Mouse (Mus musculus): ENCODE data around the gene Arhgef26. TPM values are rescaled to one million over a fixed set of nuclear protein-coding genes. Genes with fewer than 3 reads are reported as not detected.
A peak's percentile ranks its signal among the peaks of the same experiment; 100 is the strongest.

The Arhgef26 gene
- polyA plus RNA-seq, 1 experiment from 2014 or later: 16.7 TPM

DNA sequence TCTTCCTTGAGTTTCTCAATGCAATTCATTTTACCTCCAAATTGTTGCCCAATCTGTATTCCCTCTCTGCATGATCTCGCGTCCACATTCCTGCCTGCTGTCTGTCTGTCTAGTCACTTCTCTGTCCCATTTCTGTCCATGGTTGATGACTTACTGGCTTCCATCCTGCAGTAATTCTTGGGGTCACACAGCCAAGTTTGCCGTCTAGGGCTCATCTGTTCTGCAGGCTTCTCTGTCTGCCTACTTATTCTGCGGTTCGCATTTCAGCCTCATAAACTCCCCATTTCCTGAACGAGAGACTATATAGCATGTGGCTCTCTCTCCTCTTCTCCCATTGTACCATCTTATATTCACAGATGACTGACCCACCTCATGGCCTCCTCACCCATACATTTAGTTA, 79.3 kb downstream of the Arhgef26 start:
- Histone ChIP-seq H3K27me3 (replicated peaks) (no peaks in the 10 kb centered on the region), H3K4me3 (replicated peaks) (no peak overlapping the region), H3K9me3 (no peaks in the 10 kb centered on the region), H3K4me1 (replicated peaks) (peaks cover 3% of the 10 kb centered on the region; the same call in 1 of the 2 replicates), H3K4me2 (replicated peaks) (no peak overlapping the region), H3K9ac (no peak overlapping the region), H3K27ac (0 out of 2 replicates have a peak overlapping the region, but pooled peaks have one; percentile 27), H3K36me3 (0 out of 2 replicates have a peak, but pooled peaks cover 4% of the 10 kb centered on the region)
- 57% methylated on average over 6 of the region's 6 CpGs for WGBS
- no peak for ATAC-seq

GRCm38 (mm10) chr3:62418387-62419138, 80.4 kb downstream of the Arhgef26 start:
- 0 out of 2 replicates have a peak, but pooled peaks cover 4% of the 10 kb centered on the region for H3K36me3 ChIP-seq
- no peak overlapping the region for H3K4me2 ChIP-seq (replicated peaks)
- WGBS: 93% methylated on average over 6 of the region's 6 CpGs
- no peaks in the 10 kb centered on the region for H3K4me1 ChIP-seq (replicated peaks)
- no peaks in the 10 kb centered on the region for H3K27me3 ChIP-seq (replicated peaks)
- no peaks in the 10 kb centered on the region for H3K9me3 ChIP-seq
- no peak for ATAC-seq
- no peak overlapping the region for H3K27ac ChIP-seq
- no peak overlapping the region for H3K4me3 ChIP-seq (replicated peaks)
- no peak overlapping the region for H3K9ac ChIP-seq

DNA sequence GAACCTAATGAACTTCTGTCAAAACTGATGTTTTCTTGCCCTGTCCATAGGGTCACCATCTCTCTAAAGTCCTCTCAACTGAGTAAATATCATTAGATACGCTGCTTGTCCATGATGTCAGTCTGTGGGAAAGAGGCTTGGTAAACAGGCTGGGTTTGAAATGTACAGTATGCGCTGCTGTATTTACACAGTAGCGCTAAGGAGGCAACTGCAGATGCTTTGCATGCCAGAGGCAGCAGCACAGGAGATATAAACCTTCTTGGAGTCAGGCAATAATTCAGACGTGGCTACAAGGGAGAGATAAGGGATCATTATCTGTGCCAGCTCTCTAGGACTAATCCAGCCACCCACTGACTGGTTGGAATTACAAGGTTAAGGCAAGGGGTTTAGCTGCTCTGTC, 95.5 kb downstream of the Arhgef26 start:
- Histone ChIP-seq H3K27me3 (replicated peaks) (no peaks in the 10 kb centered on the region), H3K27ac (no peak overlapping the region), H3K4me1 (replicated peaks) (no peaks in the 10 kb centered on the region), H3K9me3 (no peaks in the 10 kb centered on the region), H3K36me3 (no peaks in the 10 kb centered on the region), H3K4me3 (replicated peaks) (no peak overlapping the region), H3K4me2 (replicated peaks) (no peak overlapping the region), H3K9ac (no peak overlapping the region)
- 27% methylated on average over 4 of the region's 4 CpGs for WGBS
- no peak; the same call in 1 of the 2 replicates for ATAC-seq

DNA sequence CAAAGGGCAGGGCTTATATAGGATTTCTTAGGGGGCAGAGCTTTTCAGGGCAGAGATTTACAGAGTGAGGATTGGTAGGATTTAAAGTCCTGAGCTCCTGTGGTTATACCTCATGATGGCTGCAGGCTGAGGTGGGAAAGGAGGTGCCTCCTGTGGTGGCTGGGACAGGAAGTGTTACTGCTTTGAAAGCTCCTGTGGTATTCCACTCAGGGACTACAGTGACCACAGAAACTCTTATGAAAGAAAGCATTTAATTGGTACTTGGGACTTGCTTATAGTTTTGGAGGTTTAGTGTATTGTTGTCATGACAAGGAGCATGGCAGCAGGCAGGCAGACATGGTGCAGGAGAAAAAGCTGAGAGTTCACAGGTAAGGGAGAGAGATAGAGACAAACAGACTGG, 97.8 kb downstream of the Arhgef26 start:
- H3K27ac ChIP-seq: no peak overlapping the region
- H3K9me3 ChIP-seq: no peaks in the 10 kb centered on the region
- H3K27me3 ChIP-seq (replicated peaks): no peaks in the 10 kb centered on the region
- H3K4me2 ChIP-seq (replicated peaks): no peak overlapping the region
- no peak overlapping the region for H3K9ac ChIP-seq
- ATAC-seq: no peak
- H3K4me1 ChIP-seq (replicated peaks): no peaks in the 10 kb centered on the region
- no peaks in the 10 kb centered on the region for H3K36me3 ChIP-seq
- no peak overlapping the region for H3K4me3 ChIP-seq (replicated peaks)

GRCm38 (mm10) chr3:62440431-62440969, 102.4 kb downstream of the Arhgef26 start:
- no peak overlapping the region for H3K4me3 ChIP-seq (replicated peaks)
- H3K27ac ChIP-seq: no peak overlapping the region
- H3K4me2 ChIP-seq (replicated peaks): no peak overlapping the region
- no peak for ATAC-seq
- H3K9me3 ChIP-seq: no peaks in the 10 kb centered on the region
- no peak overlapping the region for H3K9ac ChIP-seq
- no peaks in the 10 kb centered on the region for H3K4me1 ChIP-seq (replicated peaks)
- no peaks in the 10 kb centered on the region for H3K27me3 ChIP-seq (replicated peaks)
- no peaks in the 10 kb centered on the region for H3K36me3 ChIP-seq
- 55% methylated on average over 5 of the region's 5 CpGs for WGBS

DNA sequence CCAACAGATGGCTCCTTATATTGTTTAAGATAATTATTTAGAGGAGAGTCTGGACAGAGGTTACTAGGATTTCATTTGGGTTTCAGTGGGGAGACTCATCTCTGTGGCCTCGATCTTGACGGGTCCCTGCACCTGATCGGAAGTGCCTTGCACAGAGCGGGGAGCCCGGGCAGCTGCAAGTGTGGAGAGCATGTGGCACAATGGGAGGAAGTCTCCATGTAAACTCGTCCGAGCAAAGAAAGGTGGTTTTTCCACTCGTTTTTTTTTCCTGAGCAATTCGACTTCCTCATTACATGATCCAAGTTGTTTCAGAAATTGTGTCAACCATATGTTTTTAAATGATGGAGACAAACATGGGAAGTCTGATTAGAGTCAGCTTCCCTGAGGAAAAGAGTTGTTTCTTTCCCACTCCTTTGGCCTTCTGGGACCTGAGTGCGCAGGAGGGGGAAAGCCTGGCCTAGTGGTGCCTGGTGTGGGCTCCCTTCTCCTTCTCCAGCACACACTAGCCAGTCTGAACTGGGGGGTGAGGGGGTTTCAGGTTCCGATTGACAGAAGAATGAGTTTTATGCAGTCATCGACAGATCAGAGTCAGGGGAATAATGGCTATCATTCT, 105.5 kb downstream of the Arhgef26 start:
- WGBS: 76% methylated on average over 12 of the region's 12 CpGs
- H3K9me3 ChIP-seq: no peaks in the 10 kb centered on the region
- ATAC-seq: no peak
- no peaks in the 10 kb centered on the region for H3K27me3 ChIP-seq (replicated peaks)
- H3K4me3 ChIP-seq (replicated peaks): no peak overlapping the region
- H3K4me1 ChIP-seq (replicated peaks): no peaks in the 10 kb centered on the region
- H3K9ac ChIP-seq: no peak overlapping the region
- no peaks in the 10 kb centered on the region for H3K36me3 ChIP-seq
- H3K27ac ChIP-seq: no peak overlapping the region
- H3K4me2 ChIP-seq (replicated peaks): no peak overlapping the region

- Histone ChIP-seq H3K27ac (no peak overlapping the region), H3K4me1 (replicated peaks) (no peaks in the 10 kb centered on the region), H3K9ac (no peak overlapping the region), H3K4me3 (replicated peaks) (no peak overlapping the region), H3K4me2 (replicated peaks) (no peak overlapping the region), H3K36me3 (0 out of 2 replicates have a peak, but pooled peaks cover 3% of the 10 kb centered on the region), H3K9me3 (no peaks in the 10 kb centered on the region), H3K27me3 (replicated peaks) (no peaks in the 10 kb centered on the region)
- ATAC-seq: no peak
- 82% methylated on average over 7 of the region's 7 CpGs for WGBS
These were observed 108.1 kb downstream of the Arhgef26 start for GRCm38 (mm10) chr3:62446271-62446670.

DNA sequence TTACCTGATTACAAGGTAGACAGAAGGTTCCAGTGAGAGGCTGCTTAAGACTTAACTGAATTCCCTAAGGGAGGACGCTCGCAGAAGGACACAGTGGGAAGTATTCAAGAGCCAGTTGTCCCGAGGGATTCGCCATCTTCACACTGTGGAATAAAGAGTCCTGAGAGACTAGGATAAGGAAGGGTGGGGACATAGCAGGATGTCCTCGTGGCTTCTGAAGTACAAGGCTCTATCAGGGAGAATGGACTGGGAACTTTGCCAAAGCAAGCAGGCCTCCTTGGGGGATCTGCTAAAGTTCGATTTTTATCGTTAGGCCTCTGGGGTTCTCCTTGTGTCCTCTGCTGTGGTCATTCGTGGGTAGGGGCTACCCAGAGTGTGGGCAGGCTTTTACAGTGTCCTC, 109.0 kb downstream of the Arhgef26 start:
- no peak overlapping the region for H3K4me2 ChIP-seq (replicated peaks)
- no peak overlapping the region for H3K27ac ChIP-seq
- H3K4me1 ChIP-seq (replicated peaks): no peaks in the 10 kb centered on the region
- H3K9me3 ChIP-seq: no peaks in the 10 kb centered on the region
- ATAC-seq: peak; percentile 63
- H3K9ac ChIP-seq: no peak overlapping the region
- 0 out of 2 replicates have a peak, but pooled peaks cover 3% of the 10 kb centered on the region for H3K36me3 ChIP-seq
- H3K4me3 ChIP-seq (replicated peaks): no peak overlapping the region
- no peaks in the 10 kb centered on the region for H3K27me3 ChIP-seq (replicated peaks)
- WGBS: 61% methylated on average over 8 of the region's 8 CpGs

DNA sequence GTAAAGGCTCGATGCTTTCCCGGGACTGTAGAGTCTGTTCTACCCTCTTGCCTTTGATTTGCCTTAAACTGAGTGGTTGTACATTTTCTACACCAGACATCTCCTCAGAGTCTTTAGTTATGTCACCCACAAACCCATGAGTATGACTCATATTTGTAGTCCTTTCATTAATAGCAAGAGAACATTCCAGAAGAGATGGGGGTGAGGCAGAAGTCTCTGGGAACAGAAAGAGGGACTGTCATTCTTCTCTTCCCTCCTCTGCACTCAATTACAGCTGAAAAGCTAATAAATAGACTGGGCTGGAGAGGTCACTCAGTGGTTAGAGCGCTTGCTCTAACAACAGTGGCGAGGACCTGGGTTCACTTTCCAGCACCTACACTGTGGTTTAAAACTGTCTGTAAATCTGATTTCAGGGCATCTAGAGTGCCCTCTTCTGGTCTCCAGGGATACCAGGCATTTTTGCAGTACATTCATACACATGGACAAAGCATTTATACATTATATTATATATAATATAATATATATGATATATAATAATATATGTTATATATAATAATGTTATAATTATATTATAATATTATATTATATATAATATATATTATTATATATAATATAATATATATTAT, 111.8 kb downstream of the Arhgef26 start:
- Histone ChIP-seq H3K4me1 (replicated peaks) (no peaks in the 10 kb centered on the region), H3K36me3 (0 out of 2 replicates have a peak, but pooled peaks cover 3% of the 10 kb centered on the region), H3K9ac (no peak overlapping the region), H3K4me3 (replicated peaks) (no peak overlapping the region), H3K27me3 (replicated peaks) (no peaks in the 10 kb centered on the region), H3K27ac (no peak overlapping the region), H3K9me3 (no peaks in the 10 kb centered on the region), H3K4me2 (replicated peaks) (no peak overlapping the region)
- WGBS: 89% methylated on average over 4 of the region's 4 CpGs
- ATAC-seq: no peak

DNA sequence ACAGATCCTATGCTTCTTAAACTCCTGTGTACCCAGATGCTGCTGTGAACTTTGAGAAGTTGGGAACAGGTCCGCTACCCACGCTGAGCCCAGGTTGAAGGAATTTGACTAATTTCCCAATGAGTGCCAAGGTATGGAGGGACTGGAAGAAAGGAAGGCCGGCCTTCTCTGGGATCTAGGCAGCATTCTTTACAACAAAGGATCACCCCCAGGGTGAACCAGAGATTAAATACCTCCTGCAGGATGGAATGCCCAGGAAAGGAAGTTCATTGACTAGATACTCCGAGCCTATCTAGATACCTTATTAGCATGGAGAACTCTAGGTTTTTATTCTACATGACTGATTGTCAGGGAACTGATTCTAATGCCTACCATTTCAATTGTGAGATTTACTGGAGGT, 114.8 kb downstream of the Arhgef26 start:
- Histone ChIP-seq H3K27me3 (replicated peaks) (no peaks in the 10 kb centered on the region), H3K9ac (no peak overlapping the region), H3K4me3 (replicated peaks) (no peak overlapping the region), H3K4me2 (replicated peaks) (no peak overlapping the region), H3K27ac (no peak overlapping the region), H3K9me3 (no peaks in the 10 kb centered on the region), H3K4me1 (replicated peaks) (no peaks in the 10 kb centered on the region), H3K36me3 (0 out of 2 replicates have a peak, but pooled peaks cover 3% of the 10 kb centered on the region)
- ATAC-seq: no peak
- 69% methylated on average over 4 of the region's 4 CpGs for WGBS

DNA sequence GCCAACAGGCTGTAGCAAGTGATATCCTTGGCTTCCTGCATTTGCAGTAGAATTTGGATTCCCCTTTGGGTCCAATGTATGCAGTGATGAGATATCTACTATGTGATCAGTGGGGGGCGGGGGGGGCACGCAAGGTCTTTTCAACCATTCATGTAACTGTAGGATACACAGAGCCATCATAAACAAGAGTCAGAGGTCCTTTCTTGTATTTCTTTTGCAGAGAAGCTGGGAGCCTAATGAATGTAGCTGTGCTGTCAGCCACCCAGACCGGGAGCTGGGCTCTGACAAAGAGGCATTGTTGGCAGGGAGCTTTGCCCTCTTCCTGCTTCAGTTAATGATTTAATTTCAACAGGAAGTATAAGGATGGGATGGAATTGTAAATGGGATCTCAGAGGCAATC, 116.0 kb downstream of the Arhgef26 start:
- WGBS: 41% methylated on average over 3 of the region's 3 CpGs
- Histone ChIP-seq H3K36me3 (0 out of 2 replicates have a peak, but pooled peaks cover 3% of the 10 kb centered on the region), H3K9me3 (no peaks in the 10 kb centered on the region), H3K9ac (no peak overlapping the region), H3K4me2 (replicated peaks) (no peak overlapping the region), H3K27ac (peak overlapping the region; percentile 51; the same call in 1 of the 2 replicates), H3K4me1 (replicated peaks) (no peaks in the 10 kb centered on the region), H3K27me3 (replicated peaks) (no peaks in the 10 kb centered on the region), H3K4me3 (replicated peaks) (no peak overlapping the region)
- peak; percentile 78 for ATAC-seq

DNA sequence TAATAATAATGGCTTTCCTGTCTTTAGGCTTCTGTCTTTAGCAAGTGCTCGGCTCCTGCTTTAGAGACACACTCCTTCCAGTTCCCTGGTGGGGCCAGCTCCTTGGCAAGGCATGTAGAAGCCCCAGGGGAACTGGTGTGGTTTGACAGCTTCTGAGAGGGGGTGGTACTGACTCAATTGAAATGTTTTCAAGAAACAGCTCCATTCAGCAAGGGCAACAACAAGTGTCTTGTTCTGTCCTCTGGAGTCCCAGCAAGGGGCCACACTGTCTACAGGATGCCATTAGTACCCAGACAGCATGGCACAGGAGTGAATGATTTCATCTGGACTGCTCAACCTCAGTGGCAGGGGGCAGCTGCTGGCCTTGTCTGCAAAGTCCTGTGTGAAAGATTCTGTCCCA, 117.7 kb downstream of the Arhgef26 start:
- Histone ChIP-seq H3K4me3 (replicated peaks) (no peak overlapping the region), H3K4me1 (replicated peaks) (no peaks in the 10 kb centered on the region), H3K27me3 (replicated peaks) (no peaks in the 10 kb centered on the region), H3K9ac (no peak overlapping the region), H3K27ac (no peak overlapping the region), H3K9me3 (no peaks in the 10 kb centered on the region), H3K4me2 (replicated peaks) (no peak overlapping the region), H3K36me3 (0 out of 2 replicates have a peak, but pooled peaks cover 6% of the 10 kb centered on the region)
- 68% methylated on average over 1 of the region's 1 CpGs for WGBS
- no peak for ATAC-seq
